Mouse (Mus musculus) liver, embryonic 14.5 days (tissue): ENCODE data around the gene Cdk12. TPM values are rescaled to one million over a fixed set of nuclear protein-coding genes. Genes with fewer than 3 reads are reported as not detected.
A peak's percentile ranks its signal among the peaks of the same experiment; 100 is the strongest.

Source experiments
- ATAC-seq: fragments of 200-750 bp; cut with Nextera tagmentation; 2 replicates; pipeline ENCODE4 v1.8.0; 2017; ENCODE audit warnings: moderate number of reproducible peaks, mild to moderate bottlenecking, moderate library complexity; ENCODE audit not compliant: insufficient read depth
- DNase-seq, 3 experiments: peaks; one replicate each; pipeline ENCODE4 v3.0.0-alpha.2; 2012 to 2013; ENCODE audit warnings: low read depth in 3 of 3, low spot score in 3 of 3
- H3K27ac ChIP-seq: fragments of 300-500 bp; sonication (generic); 2 replicates; pipeline ENCODE4 v1.5.1; 2014; ENCODE audit warnings: moderate library complexity, mild to moderate bottlenecking, control low read depth, inconsistent platforms
- H3K27me3 ChIP-seq: fragments of 300-500 bp; sonication (generic); 2 replicates; pipeline ENCODE4 v1.6.1; 2014; ENCODE audit warnings: mild to moderate bottlenecking, low read length, moderate library complexity; ENCODE audit not compliant: control insufficient read depth, insufficient read depth
- H3K36me3 ChIP-seq: fragments of 300-500 bp; sonication (generic); replicated peaks from 2 replicates; pipeline ENCODE4 v1.6.1; 2014; ENCODE audit warnings: low read depth; ENCODE audit not compliant: control insufficient read depth, insufficient read depth
- H3K4me1 ChIP-seq, 2 experiments: fragments of 200-500 bp in 1 of 2; fragments of 300-500 bp in 1 of 2; sonication (generic) in 1 of 2; replicated peaks; 2 replicates each; pipeline ENCODE4 v1.6.1; 2012 to 2014; ENCODE audit warnings: antibody characterized with exemption in 1 of 2, inconsistent platforms in 1 of 2, low read length in 1 of 2; ENCODE audit not compliant: control insufficient read depth in 2 of 2, insufficient read depth in 2 of 2
- H3K4me2 ChIP-seq: fragments of 300-500 bp; sonication (generic); 2 replicates; pipeline ENCODE4 v1.6.1; 2014; ENCODE audit warnings: low read depth, mild to moderate bottlenecking, control low read depth, moderate library complexity
- H3K4me3 ChIP-seq, 2 experiments: fragments of 200-500 bp in 1 of 2; fragments of 300-500 bp in 1 of 2; sonication (generic) in 1 of 2; 2 replicates each; pipeline ENCODE4 v1.5.1; 2012 to 2014; ENCODE audit warnings: low read depth in 2 of 2, low read length in 2 of 2, mild to moderate bottlenecking in 2 of 2, control low read depth in 1 of 2, inconsistent platforms in 1 of 2, moderate library complexity in 1 of 2; ENCODE audit not compliant: insufficient read depth in 1 of 2
- H3K9ac ChIP-seq: fragments of 300-500 bp; sonication (generic); replicated peaks from 2 replicates; pipeline ENCODE4 v1.6.1; 2014; ENCODE audit warnings: mild to moderate bottlenecking, control low read depth, moderate library complexity
- H3K9me3 ChIP-seq: fragments of 300-500 bp; sonication (generic); 2 replicates; pipeline ENCODE4 v1.6.1; 2016; ENCODE audit warnings: low read length, mixed read lengths; ENCODE audit not compliant: control insufficient read depth
- CTCF ChIP-seq: IDR thresholded peaks from 2 replicates; pipeline ENCODE4 v1.5.1; 2016; ENCODE audit warnings: antibody characterized with exemption, low read depth, control low read depth
- EP300 ChIP-seq: IDR thresholded peaks from 2 replicates; pipeline ENCODE4 v1.6.1; 2016; ENCODE audit warnings: antibody characterized with exemption, low read depth
- WGBS: fragments of 180-500 bp; shearing (Covaris S2); extraction: QIAGEN DNeasy Blood & Tissue Kit; methylation state at CpG from one replicate; pipeline ENCODE4 v1.1.7; 2014; ENCODE audit not compliant: insufficient replicate concordance; 5-methylcytosine and 5-hydroxymethylcytosine counted together
- polyA plus RNA-seq, 2 experiments: library from polyadenylated mRNA; depleted of rRNA in 1 of 2; stranded (reverse) in 1 of 2; unstranded in 1 of 2; fragments of >200 nt; fragmentation: Nextera tagmentation in 1 of 2; extraction: Ambion mirVana in 1 of 2; gene quantifications; 2 replicates each; pipeline versions ENCODE4 v1.2.1 to v1.2.3; 2012 to 2014

Gene Cdk12
- polyA plus RNA-seq, 2 experiments: 4.7 to 9.8 TPM

GRCm38 (mm10) chr11:98247325-98247724 lies 44.5 kb downstream of the Cdk12 start:
- Histone ChIP-seq H3K4me2 (no peak overlapping the region), H3K36me3 (peaks cover 61% of the 10 kb centered on the region), H3K4me3 (no peak overlapping the region), H3K27me3 (no peaks in the 10 kb centered on the region), H3K27ac (no peak overlapping the region), H3K4me1 (peaks cover 10 to 13% of the 10 kb centered on the region in 2 experiments), H3K9ac (no peak overlapping the region), H3K9me3 (no peaks in the 10 kb centered on the region)
- 73% methylated on average over 1 of the region's 1 CpGs for WGBS
- TF ChIP-seq EP300: no peak
- TF ChIP-seq CTCF: peak; percentile 28; the same call in 1 of the 2 replicates
- no peak for ATAC-seq
- no peak for DNase-seq

- no peaks in the 10 kb centered on the region for H3K9me3 ChIP-seq
- DNase-seq: no peak
Observed at GRCm38 (mm10) chr11:98253807-98254206, 50.9 kb downstream of the Cdk12 start.

GRCm38 (mm10) chr11:98260706-98261479 lies 58.0 kb downstream of the Cdk12 start:
- H3K27ac ChIP-seq: no peak overlapping the region
- H3K27me3 ChIP-seq: no peaks in the 10 kb centered on the region
- peaks cover 4% of the 10 kb centered on the region for H3K36me3 ChIP-seq
- H3K4me2 ChIP-seq: no peak overlapping the region
- 81% methylated on average over 8 of the region's 8 CpGs for WGBS
- no peak overlapping the region for H3K9ac ChIP-seq
- DNase-seq (no peak), ATAC-seq (no peak)
- H3K9me3 ChIP-seq: no peaks in the 10 kb centered on the region
- no peaks in the 10 kb centered on the region for H3K4me1 ChIP-seq
- TF ChIP-seq EP300 (no peak), CTCF (no peak)
- no peak overlapping the region for H3K4me3 ChIP-seq

More at GRCm38 (mm10) chr11:98253807-98254206, 50.9 kb downstream of the Cdk12 start:
- Histone ChIP-seq H3K27me3 (no peaks in the 10 kb centered on the region), H3K36me3 (peaks cover 15% of the 10 kb centered on the region), H3K27ac (no peak overlapping the region), H3K4me3 (no peak overlapping the region), H3K4me2 (no peak overlapping the region), H3K4me1 (no peaks in the 10 kb centered on the region), H3K9ac (no peak overlapping the region)
- TF ChIP-seq CTCF (no peak), EP300 (no peak)
- 88% methylated on average over 2 of the region's 2 CpGs for WGBS
- ATAC-seq: no peak

- H3K4me1 ChIP-seq: no peaks in the 10 kb centered on the region
- H3K4me3 ChIP-seq: no peak overlapping the region
- peaks cover 9% of the 10 kb centered on the region for H3K36me3 ChIP-seq
- H3K27me3 ChIP-seq: no peaks in the 10 kb centered on the region
- WGBS: 7% methylated on average over 2 of the region's 2 CpGs
- H3K9ac ChIP-seq: no peak overlapping the region
- no peak overlapping the region for H3K4me2 ChIP-seq
- H3K27ac ChIP-seq: no peak overlapping the region
- TF ChIP-seq EP300: no peak
- TF ChIP-seq CTCF: peak; percentile 94
- no peaks in the 10 kb centered on the region for H3K9me3 ChIP-seq
- DNase-seq (peak; percentile 47 to 56 (median 50)), ATAC-seq (no peak)
Observed at GRCm38 (mm10) chr11:98265039-98265438, 62.2 kb downstream of the Cdk12 start.

GRCm38 (mm10) chr11:98265891-98266290 lies 63.0 kb downstream of the Cdk12 start:
- Histone ChIP-seq H3K9me3 (no peaks in the 10 kb centered on the region), H3K27ac (no peak overlapping the region), H3K4me1 (no peaks in the 10 kb centered on the region), H3K36me3 (peaks cover 9% of the 10 kb centered on the region), H3K4me3 (no peak overlapping the region), H3K9ac (no peak overlapping the region), H3K27me3 (no peaks in the 10 kb centered on the region), H3K4me2 (no peak overlapping the region)
- TF ChIP-seq EP300 (no peak), CTCF (no peak)
- 75% methylated on average over 5 of the region's 5 CpGs for WGBS
- ATAC-seq (no peak), DNase-seq (no peak)
